Mouse (Mus musculus): ENCODE measurements around the gene Nme9. TPM values are rescaled to one million over a fixed set of nuclear protein-coding genes. Genes with fewer than 3 reads are reported as not detected.

Nme9 gene
- polyA plus RNA-seq (2015; fragmentation: Nextera tagmentation; extraction: Ambion mirVana), result not detected in 2 replicates

DNA sequence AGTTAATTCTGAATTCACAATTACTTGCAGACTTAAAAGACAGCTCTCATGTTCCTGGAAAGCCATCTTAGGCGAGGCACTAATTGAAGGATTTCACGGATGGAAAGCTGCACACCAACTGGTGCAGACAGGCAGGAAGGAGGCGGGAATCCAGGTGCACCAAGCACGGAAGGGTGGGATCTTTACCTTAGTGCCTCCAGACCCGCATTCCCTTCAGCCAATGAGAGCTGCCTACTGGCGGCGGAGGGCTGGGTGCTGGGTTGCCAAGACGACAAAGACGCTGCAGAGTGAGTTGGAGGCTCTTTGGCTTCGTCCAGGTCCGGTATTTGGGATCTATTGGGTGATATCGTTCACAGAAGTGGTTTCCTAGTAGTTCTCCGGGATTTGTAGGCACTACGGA, at the start of gene Nme9:
Nme9 (plus strand) TSS at position 315 of the 400 bp plus-strand sequence.
- Histone ChIP-seq H3K27me3 (ENCODE audit: control insufficient read depth, insufficient read depth, low read depth, low read length) (peaks cover 8% of the 10 kb centered on the region), H3K27ac (ENCODE audit: low read length) (no peak within 1 kb of the TSS), H3K9ac (ENCODE audit: low read depth, low read length) (no peak within 1 kb of the TSS), H3K9me3 (replicated peaks; ENCODE audit: control insufficient read depth, low read length) (no peaks in the 10 kb centered on the region), H3K36me3 (ENCODE audit: control insufficient read depth, insufficient read depth) (no peaks in the 10 kb centered on the region), H3K4me1 (ENCODE audit: control insufficient read depth, low read depth, low read length) (no peaks in the 10 kb centered on the region), H3K4me3 (ENCODE audit: low read depth, low read length) (no peak within 1 kb of the TSS), H3K4me2 (ENCODE audit: low read depth, low read length) (no peak within 1 kb of the TSS)
- WGBS (ENCODE audit: insufficient replicate concordance), result 11% methylated on average over 14 of the region's 14 CpGs
- ATAC-seq (ENCODE audit: low read depth), result no peak

DNA sequence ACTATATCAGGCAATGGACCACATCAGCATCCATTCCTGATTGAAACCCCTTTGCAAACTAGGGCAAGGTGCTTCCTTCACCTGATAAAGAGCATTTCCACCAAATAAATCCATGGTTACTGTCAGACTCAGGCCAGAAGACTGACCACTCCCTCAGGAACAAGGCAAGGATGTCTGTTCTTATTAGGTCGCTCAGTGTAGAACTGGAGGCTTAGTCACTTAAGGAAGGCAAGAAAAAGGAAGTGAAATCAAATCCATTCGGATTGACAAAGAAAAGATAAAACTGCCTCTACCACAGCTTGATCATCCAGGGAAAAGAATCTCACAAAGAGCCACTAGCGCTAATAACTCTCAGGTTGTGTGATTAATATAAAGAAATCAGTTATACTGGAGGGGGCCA, 42.0 kb upstream of the Nme9 start:
- no peak overlapping the region for H3K27ac ChIP-seq (ENCODE audit: low read length)
- no peak for ATAC-seq (ENCODE audit: low read depth)
- H3K9ac ChIP-seq (ENCODE audit: low read depth, low read length), result no peak overlapping the region
- WGBS (ENCODE audit: insufficient replicate concordance), result 52% methylated on average over 3 of the region's 3 CpGs
- no peak overlapping the region for H3K4me2 ChIP-seq (ENCODE audit: low read depth, low read length)
- no peaks in the 10 kb centered on the region for H3K27me3 ChIP-seq (ENCODE audit: control insufficient read depth, insufficient read depth, low read depth, low read length)
- no peaks in the 10 kb centered on the region for H3K4me1 ChIP-seq (ENCODE audit: control insufficient read depth, low read depth, low read length)
- H3K36me3 ChIP-seq (ENCODE audit: control insufficient read depth, insufficient read depth), result no peaks in the 10 kb centered on the region
- H3K4me3 ChIP-seq (ENCODE audit: low read depth, low read length), result no peak overlapping the region
- no peaks in the 10 kb centered on the region for H3K9me3 ChIP-seq (replicated peaks; ENCODE audit: control insufficient read depth, low read length)

DNA sequence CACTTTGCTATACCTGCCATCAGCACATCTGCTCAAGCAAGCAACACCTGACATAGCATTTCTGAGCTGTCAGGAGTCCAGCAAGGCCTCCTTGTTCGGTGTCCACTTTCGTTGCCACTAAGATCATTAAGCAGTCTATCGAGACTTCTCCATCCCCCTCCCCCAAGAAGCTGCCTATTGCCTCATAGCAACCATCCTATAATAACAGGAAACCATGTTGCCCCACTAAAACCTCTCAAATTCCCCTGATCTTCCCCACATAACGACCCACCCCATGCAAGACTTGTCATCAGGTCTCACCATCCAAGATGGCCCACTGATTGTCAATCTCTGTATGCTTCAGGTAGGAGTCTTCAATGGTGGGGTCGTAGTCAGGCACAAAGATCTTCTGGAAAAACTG, 40.2 kb upstream of the Nme9 start:
- Histone ChIP-seq H3K9me3 (replicated peaks; ENCODE audit: control insufficient read depth, low read length) (no peaks in the 10 kb centered on the region), H3K4me2 (ENCODE audit: low read depth, low read length) (no peak overlapping the region), H3K4me1 (ENCODE audit: control insufficient read depth, low read depth, low read length) (no peaks in the 10 kb centered on the region; the same call in 1 of the 2 replicates), H3K4me3 (ENCODE audit: low read depth, low read length) (no peak overlapping the region), H3K27me3 (ENCODE audit: control insufficient read depth, insufficient read depth, low read depth, low read length) (no peaks in the 10 kb centered on the region), H3K9ac (ENCODE audit: low read depth, low read length) (no peak overlapping the region), H3K27ac (ENCODE audit: low read length) (no peak overlapping the region), H3K36me3 (ENCODE audit: control insufficient read depth, insufficient read depth) (no peaks in the 10 kb centered on the region)
- 60% methylated on average over 5 of the region's 5 CpGs for WGBS (ENCODE audit: insufficient replicate concordance)
- no peak for ATAC-seq (ENCODE audit: low read depth)

DNA sequence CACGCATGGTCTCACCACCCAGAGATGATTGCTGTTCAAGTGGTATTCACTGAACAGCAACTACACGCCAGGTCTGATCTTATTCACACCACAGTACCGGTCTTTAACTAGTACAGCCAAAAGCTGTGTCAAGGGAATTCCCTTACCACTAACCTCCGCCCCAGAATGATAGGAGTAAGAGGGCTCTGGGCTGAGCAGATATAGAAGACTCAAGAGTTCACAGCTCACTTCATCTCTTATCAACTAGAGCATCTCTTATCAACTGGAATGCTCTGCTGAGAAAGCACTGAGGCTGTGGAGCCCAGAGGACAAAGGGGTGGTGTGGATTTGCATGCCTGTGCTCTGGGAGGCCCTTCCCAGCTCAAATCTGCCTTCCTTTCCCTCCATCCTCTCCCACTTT, 39.5 kb upstream of the Nme9 start:
- ATAC-seq (ENCODE audit: low read depth), result no peak

DNA sequence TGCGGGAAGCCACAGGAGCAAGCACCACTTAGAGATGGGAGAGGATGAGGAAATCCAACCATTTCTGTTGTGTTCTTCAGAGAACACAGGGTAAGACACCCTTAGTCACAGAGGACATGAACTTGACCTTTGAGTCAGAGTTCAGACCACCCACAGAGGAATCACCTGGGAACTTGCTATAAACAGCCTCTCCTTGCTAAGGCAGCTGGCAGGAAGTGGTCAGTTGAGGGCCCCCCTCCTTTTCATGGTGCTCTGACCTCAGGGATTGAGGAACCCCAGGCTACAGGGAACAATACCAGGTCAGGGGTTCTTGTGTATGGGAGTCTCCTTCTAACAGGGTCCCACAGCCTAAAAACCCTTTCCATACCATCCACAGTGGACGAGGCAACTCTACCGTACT, 34.5 kb upstream of the Nme9 start:
- no peaks in the 10 kb centered on the region for H3K27me3 ChIP-seq (ENCODE audit: control insufficient read depth, insufficient read depth, low read depth, low read length)
- 0 out of 2 replicates have a peak, but pooled peaks have one; percentile 21 for ATAC-seq (ENCODE audit: low read depth)
- WGBS (ENCODE audit: insufficient replicate concordance), result 64% methylated on average over 3 of the region's 3 CpGs

More for the DNA sequence above, 39.5 kb upstream of the Nme9 start:
- Histone ChIP-seq H3K4me2 (ENCODE audit: low read depth, low read length) (no peak overlapping the region), H3K9me3 (replicated peaks; ENCODE audit: control insufficient read depth, low read length) (no peaks in the 10 kb centered on the region), H3K27ac (ENCODE audit: low read length) (no peak overlapping the region), H3K9ac (ENCODE audit: low read depth, low read length) (no peak overlapping the region), H3K4me1 (ENCODE audit: control insufficient read depth, low read depth, low read length) (peaks cover 5% of the 10 kb centered on the region), H3K36me3 (ENCODE audit: control insufficient read depth, insufficient read depth) (no peaks in the 10 kb centered on the region), H3K27me3 (ENCODE audit: control insufficient read depth, insufficient read depth, low read depth, low read length) (no peaks in the 10 kb centered on the region), H3K4me3 (ENCODE audit: low read depth, low read length) (no peak overlapping the region)
- 36% methylated on average over 4 of the region's 4 CpGs for WGBS (ENCODE audit: insufficient replicate concordance)

DNA sequence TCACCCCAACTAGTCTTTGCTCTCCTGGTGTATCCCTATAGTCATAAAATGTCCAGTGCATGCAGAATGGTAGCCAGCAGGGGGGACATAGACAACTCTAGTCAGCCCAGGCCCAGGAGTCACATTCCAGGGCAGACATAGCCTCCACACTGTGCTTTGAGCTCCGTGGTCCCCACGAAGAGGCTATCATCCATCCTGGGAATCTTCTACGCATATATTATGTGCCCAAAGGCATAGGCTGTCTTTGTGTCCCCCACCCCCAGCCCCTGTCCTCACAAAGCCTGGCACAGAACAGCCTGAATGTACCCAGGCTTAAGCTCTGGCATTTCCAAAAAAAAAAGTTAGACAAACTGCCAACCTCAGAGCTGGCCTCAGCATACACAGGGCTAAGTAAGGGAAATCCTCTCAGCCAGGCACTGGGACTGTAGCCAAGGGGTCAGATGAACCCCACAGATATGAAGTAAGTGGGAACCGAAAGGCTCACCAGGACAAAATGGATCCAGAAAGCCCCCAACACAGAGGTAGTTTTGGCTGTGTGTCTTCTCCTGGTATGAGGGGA, 33.9 kb upstream of the Nme9 start:
- Histone ChIP-seq H3K4me3 (ENCODE audit: low read depth, low read length) (no peak overlapping the region), H3K27me3 (ENCODE audit: control insufficient read depth, insufficient read depth, low read depth, low read length) (no peaks in the 10 kb centered on the region), H3K27ac (ENCODE audit: low read length) (no peak overlapping the region), H3K36me3 (ENCODE audit: control insufficient read depth, insufficient read depth) (no peaks in the 10 kb centered on the region), H3K9me3 (replicated peaks; ENCODE audit: control insufficient read depth, low read length) (no peaks in the 10 kb centered on the region), H3K4me1 (ENCODE audit: control insufficient read depth, low read depth, low read length) (peaks cover 6% of the 10 kb centered on the region), H3K9ac (ENCODE audit: low read depth, low read length) (no peak overlapping the region), H3K4me2 (ENCODE audit: low read depth, low read length) (no peak overlapping the region)
- no peak for ATAC-seq (ENCODE audit: low read depth)
- WGBS (ENCODE audit: insufficient replicate concordance), result 51% methylated on average over 4 of the region's 4 CpGs

More for the DNA sequence above, 34.5 kb upstream of the Nme9 start:
- no peaks in the 10 kb centered on the region for H3K36me3 ChIP-seq (ENCODE audit: control insufficient read depth, insufficient read depth)
- peaks cover 6% of the 10 kb centered on the region for H3K4me1 ChIP-seq (ENCODE audit: control insufficient read depth, low read depth, low read length)
- no peak overlapping the region for H3K27ac ChIP-seq (ENCODE audit: low read length)
- no peak overlapping the region for H3K4me2 ChIP-seq (ENCODE audit: low read depth, low read length)
- no peak overlapping the region for H3K4me3 ChIP-seq (ENCODE audit: low read depth, low read length)
- H3K9ac ChIP-seq (ENCODE audit: low read depth, low read length), result no peak overlapping the region
- H3K9me3 ChIP-seq (replicated peaks; ENCODE audit: control insufficient read depth, low read length), result no peaks in the 10 kb centered on the region

DNA sequence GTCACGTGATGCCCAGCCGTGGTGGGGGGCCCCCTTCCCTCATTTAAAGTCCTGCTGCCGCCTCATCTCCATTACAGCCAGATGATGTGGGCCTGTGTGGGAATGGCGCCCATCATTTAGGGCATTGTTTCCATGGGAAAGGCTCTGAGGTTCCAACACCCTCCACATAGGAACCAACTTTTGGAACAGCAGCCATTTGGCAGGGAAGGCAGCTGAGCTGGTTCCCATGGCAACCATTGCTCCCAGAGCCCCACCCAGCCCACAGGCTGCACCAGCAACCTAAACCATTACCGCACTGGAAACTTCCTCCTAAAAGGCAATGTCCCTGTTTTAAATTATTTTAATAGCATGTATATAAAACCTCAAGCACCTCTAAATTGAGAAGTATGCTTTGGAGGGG, 32.9 kb upstream of the Nme9 start:
- ATAC-seq (ENCODE audit: low read depth), result no peak
- WGBS (ENCODE audit: insufficient replicate concordance), result 57% methylated on average over 5 of the region's 5 CpGs
- H3K4me1 ChIP-seq (ENCODE audit: control insufficient read depth, low read depth, low read length), result peaks cover 10% of the 10 kb centered on the region

DNA sequence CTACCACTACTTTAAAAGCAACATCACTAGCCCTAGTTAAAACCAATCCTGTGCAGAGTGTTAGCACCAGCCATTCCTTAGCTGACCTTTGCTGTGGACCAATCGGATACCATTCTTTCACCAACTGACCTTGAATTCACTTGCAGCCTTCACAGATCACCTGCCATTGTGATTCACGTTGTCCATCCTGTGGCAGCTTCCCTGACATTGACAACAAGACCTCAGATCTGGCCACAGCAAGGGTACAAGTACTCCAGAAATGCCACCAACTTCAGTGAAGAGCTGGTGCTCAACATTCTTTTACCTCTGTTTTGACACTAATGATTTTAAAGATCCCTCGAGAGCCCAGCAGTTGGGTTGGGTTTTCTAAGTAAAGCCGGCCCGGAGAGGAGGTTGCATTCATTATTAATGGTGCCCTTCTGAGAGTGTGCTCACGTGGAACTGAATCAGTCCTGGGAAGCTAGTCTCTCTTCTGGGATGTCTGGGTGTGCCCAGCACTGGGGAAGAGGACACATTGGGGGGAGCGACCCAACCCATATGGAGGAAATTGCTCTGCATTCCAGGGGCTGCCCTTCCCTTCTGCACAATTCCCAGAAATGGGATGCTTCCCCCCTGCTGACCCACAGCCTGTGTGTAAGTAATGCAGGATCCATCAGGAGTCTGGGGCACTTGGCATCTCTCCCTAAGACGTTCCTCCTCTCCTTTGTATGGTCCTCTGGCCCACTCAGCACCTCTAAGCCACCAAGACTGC, 31.1 kb upstream of the Nme9 start:
- Histone ChIP-seq H3K4me3 (ENCODE audit: low read depth, low read length) (no peak overlapping the region), H3K36me3 (ENCODE audit: control insufficient read depth, insufficient read depth) (no peaks in the 10 kb centered on the region), H3K27me3 (ENCODE audit: control insufficient read depth, insufficient read depth, low read depth, low read length) (no peaks in the 10 kb centered on the region), H3K27ac (ENCODE audit: low read length) (no peak overlapping the region), H3K9me3 (replicated peaks; ENCODE audit: control insufficient read depth, low read length) (no peaks in the 10 kb centered on the region), H3K4me1 (ENCODE audit: control insufficient read depth, low read depth, low read length) (peaks cover 10% of the 10 kb centered on the region), H3K9ac (ENCODE audit: low read depth, low read length) (no peak overlapping the region), H3K4me2 (ENCODE audit: low read depth, low read length) (no peak overlapping the region)
- no peak for ATAC-seq (ENCODE audit: low read depth)
- 59% methylated on average over 8 of the region's 8 CpGs for WGBS (ENCODE audit: insufficient replicate concordance)

More for the DNA sequence above, 32.9 kb upstream of the Nme9 start:
- Histone ChIP-seq H3K27ac (ENCODE audit: low read length) (no peak overlapping the region), H3K4me3 (ENCODE audit: low read depth, low read length) (no peak overlapping the region), H3K9ac (ENCODE audit: low read depth, low read length) (no peak overlapping the region), H3K4me2 (ENCODE audit: low read depth, low read length) (no peak overlapping the region), H3K9me3 (replicated peaks; ENCODE audit: control insufficient read depth, low read length) (no peaks in the 10 kb centered on the region), H3K36me3 (ENCODE audit: control insufficient read depth, insufficient read depth) (no peaks in the 10 kb centered on the region), H3K27me3 (ENCODE audit: control insufficient read depth, insufficient read depth, low read depth, low read length) (no peaks in the 10 kb centered on the region)

DNA sequence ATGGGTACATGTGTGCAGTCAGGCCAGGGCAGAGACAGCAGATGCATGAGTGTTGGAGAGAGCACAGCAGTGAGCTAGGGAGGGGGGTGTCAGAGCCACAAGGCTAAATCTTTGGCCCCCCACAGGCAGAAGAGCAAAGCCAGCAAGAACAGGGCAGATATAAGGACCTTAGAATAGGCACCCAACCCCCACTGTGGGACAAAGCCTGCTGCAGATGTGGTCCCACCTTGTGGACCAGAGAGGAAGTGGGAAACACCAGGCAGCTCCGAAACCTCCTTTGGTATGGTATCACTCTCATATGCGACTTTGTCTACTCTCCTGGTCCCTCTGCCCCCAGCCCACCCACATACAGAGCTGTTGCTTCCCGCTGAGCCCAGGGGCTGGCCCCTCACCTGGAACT, 29.4 kb upstream of the Nme9 start:
- 39% methylated on average over 3 of the region's 3 CpGs for WGBS (ENCODE audit: insufficient replicate concordance)
- Histone ChIP-seq H3K4me1 (ENCODE audit: control insufficient read depth, low read depth, low read length) (peaks cover 4% of the 10 kb centered on the region), H3K36me3 (ENCODE audit: control insufficient read depth, insufficient read depth) (no peaks in the 10 kb centered on the region), H3K4me2 (ENCODE audit: low read depth, low read length) (no peak overlapping the region), H3K9ac (ENCODE audit: low read depth, low read length) (no peak overlapping the region), H3K27me3 (ENCODE audit: control insufficient read depth, insufficient read depth, low read depth, low read length) (no peaks in the 10 kb centered on the region), H3K9me3 (replicated peaks; ENCODE audit: control insufficient read depth, low read length) (no peaks in the 10 kb centered on the region), H3K4me3 (ENCODE audit: low read depth, low read length) (no peak overlapping the region), H3K27ac (ENCODE audit: low read length) (no peak overlapping the region)
- ATAC-seq (ENCODE audit: low read depth), result no peak
